8 mouse cellular contexts compared by ENCODE assay signal in genomic region chr12:102323392-102323791, GRCm38 (mm10). TPM values are rescaled to one million over a fixed set of nuclear protein-coding genes. Genes with fewer than 3 reads are reported as not detected.
DNase-seq lines count a peak whose midpoint lies in the region; ATAC-seq lines count a peak whose summit lies in the region.
"Had no signal": no experiment of that assay in that cellular context is flagged by ENCODE, and none has a peak within 500 bp of the region (broad histone marks: within the 10 kb centered on the region; RNA-seq: fewer than 3 reads in every experiment).

No protein-coding gene starts in this region.

- DNase-seq in urinary bladder, postnatal 14 days (ENCODE audit: low spot score), result peak; percentile 51
- DNase-seq in urinary bladder, adult 18-20 months (ENCODE audit: low spot score in 2 of 2), result no peak
- DNase-seq in kidney, postnatal 25 days, result peak; percentile 54 to 55
- no peak for DNase-seq in left cerebral cortex, adult 8-10 months (ENCODE audit: low spot score in 2 of 2)
- no peak for DNase-seq in layer of hippocampus, adult 9-10 months (ENCODE audit: low spot score)

- peak overlapping the region; percentile 65 for H3K27ac ChIP-seq in heart, embryonic 16.5 days (ENCODE audit: low read length)
- H3K27ac ChIP-seq in hindbrain, embryonic 16.5 days (ENCODE audit: low read depth, low read length), result no peak overlapping the region

- H3K9ac ChIP-seq in heart, embryonic 16.5 days (ENCODE audit: low read length), result no peak overlapping the region
- no peak overlapping the region for H3K9ac ChIP-seq in hindbrain, embryonic 16.5 days (ENCODE audit: low read depth, low read length)

- no peaks in the 10 kb centered on the region for H3K27me3 ChIP-seq in heart, embryonic 16.5 days (ENCODE audit: control insufficient read depth, insufficient read depth, low read length)
- H3K27me3 ChIP-seq in hindbrain, embryonic 16.5 days (replicated peaks; ENCODE audit: control insufficient read depth, insufficient read depth, low read length), result no peaks in the 10 kb centered on the region

- WGBS in heart, embryonic 16.5 days, result 70% methylated on average over 2 of the region's 2 CpGs
- 87% methylated on average over 2 of the region's 2 CpGs for WGBS in hindbrain, embryonic 16.5 days

- peaks cover 34% of the 10 kb centered on the region for H3K4me1 ChIP-seq in heart, embryonic 16.5 days (ENCODE audit: control insufficient read depth, insufficient read depth, low read length)
- no peaks in the 10 kb centered on the region; the same call in 1 of the 2 replicates for H3K4me1 ChIP-seq in hindbrain, embryonic 16.5 days (ENCODE audit: control insufficient read depth, insufficient read depth, low read depth, low read length)

- H3K4me2 ChIP-seq in heart, embryonic 16.5 days (ENCODE audit: low read depth, low read length), result no peak overlapping the region
- H3K4me2 ChIP-seq in hindbrain, embryonic 16.5 days (ENCODE audit: low read length), result no peak overlapping the region
- H3K4me2 ChIP-seq: liver, embryonic 11.5 days had no signal

- no peak for ATAC-seq in heart, embryonic 16.5 days (replicated peaks; ENCODE audit: extremely low read depth, insufficient read depth, low FRiP score)
- ATAC-seq in hindbrain, embryonic 16.5 days, result no peak

- peaks cover 9% of the 10 kb centered on the region; the same call in 1 of the 2 replicates for H3K36me3 ChIP-seq in heart, embryonic 16.5 days (ENCODE audit: control insufficient read depth, insufficient read depth)
- H3K36me3 ChIP-seq in hindbrain, embryonic 16.5 days (ENCODE audit: control insufficient read depth, insufficient read depth, low read length), result no peaks in the 10 kb centered on the region

- H3K4me3 ChIP-seq in heart, embryonic 16.5 days (ENCODE audit: low read length), result no peak overlapping the region
- no peak overlapping the region for H3K4me3 ChIP-seq in hindbrain, embryonic 16.5 days (ENCODE audit: low read length)

- no peaks in the 10 kb centered on the region for H3K9me3 ChIP-seq in heart, embryonic 16.5 days (replicated peaks; ENCODE audit: control insufficient read depth, low read length)
- H3K9me3 ChIP-seq in hindbrain, embryonic 16.5 days (ENCODE audit: control insufficient read depth, low read length), result no peaks in the 10 kb centered on the region

RNA-seq across cellular contexts. Expression of gene Rin3, which starts 40.5 kb away (rescaled TPM):
- 9.5 and 9.7 TPM in 2 replicates for polyA plus RNA-seq in heart, embryonic 16.5 days (2015; fragmentation: Nextera tagmentation; extraction: Ambion mirVana)
- total RNA-seq in left cerebral cortex, adult 8-10 months (2022), result 1 to 10 TPM; 2.7 to 5.3 (median 4.9) TPM
- 2.6 and 4.2 TPM in 2 replicates for polyA plus RNA-seq in hindbrain, embryonic 16.5 days (2015; fragmentation: Nextera tagmentation; extraction: Ambion mirVana)

Comparison
In these comparisons a context has a peak if more than half of its experiments do, and no peak if none do; other contexts are left out.
1. DNase-seq: peak in urinary bladder, postnatal 14 days (single experiment) and kidney, postnatal 25 days (2 of 2); none in urinary bladder, adult 18-20 months (0 of 2), left cerebral cortex, adult 8-10 months (0 of 2) and layer of hippocampus, adult 9-10 months (single experiment).